Mouse (Mus musculus): Measurements from ENCODE around the gene Wdr76. TPM values are rescaled to one million over a fixed set of nuclear protein-coding genes. Genes with fewer than 3 reads are reported as not detected.

The Wdr76 gene
- total and polyA plus RNA-seq, 2 experiments from 2014 or later: 3.4 to 9.5 TPM

GRCm38 (mm10) chr2:121544829-121545228 lies 38.3 kb downstream of the Wdr76 start:
- Histone ChIP-seq H3K4me2 (ENCODE audit: low read depth, low read length) (no peak overlapping the region), H3K4me1 (ENCODE audit: control insufficient read depth, insufficient read depth) (0 out of 2 replicates have a peak, but pooled peaks cover 4% of the 10 kb centered on the region), H3K9ac (replicated peaks; ENCODE audit: low read depth, low read length) (no peak overlapping the region), H3K36me3 (replicated peaks; ENCODE audit: control insufficient read depth, insufficient read depth, low read length) (peaks cover 49% of the 10 kb centered on the region), H3K27me3 (ENCODE audit: control insufficient read depth, insufficient read depth, low read length) (no peaks in the 10 kb centered on the region), H3K27ac (ENCODE audit: low read depth) (no peak overlapping the region), H3K9me3 (replicated peaks; ENCODE audit: control insufficient read depth, low read length) (no peaks in the 10 kb centered on the region), H3K4me3 (ENCODE audit: low read depth, low read length) (no peak overlapping the region)
- ATAC-seq (ENCODE audit: insufficient read depth, low read depth) (no peak), DNase-seq (ENCODE audit: low spot score) (no peak)
- TF ChIP-seq EP300 (IDR thresholded peaks at IDR 0.05; ENCODE audit: low read depth) (no peak), CTCF (IDR thresholded peaks at IDR 0.05; ENCODE audit: low read depth) (peak; percentile 10; the same call in 1 of the 2 replicates)
- WGBS: 93% methylated on average over 3 of the region's 3 CpGs

GRCm38 (mm10) chr2:121549630-121550029 lies 43.1 kb downstream of the Wdr76 start:
- H3K27ac ChIP-seq (ENCODE audit: low read depth): peak overlapping the region; percentile 97
- H3K9ac ChIP-seq (replicated peaks; ENCODE audit: low read depth, low read length): peak overlapping the region; percentile 46
- peaks cover 11% of the 10 kb centered on the region for H3K4me1 ChIP-seq (ENCODE audit: control insufficient read depth, insufficient read depth)
- no peaks in the 10 kb centered on the region for H3K9me3 ChIP-seq (replicated peaks; ENCODE audit: control insufficient read depth, low read length)
- H3K27me3 ChIP-seq (ENCODE audit: control insufficient read depth, insufficient read depth, low read length): no peaks in the 10 kb centered on the region
- peak overlapping the region; percentile 50 for H3K4me3 ChIP-seq (ENCODE audit: low read depth, low read length)
- peaks cover 36% of the 10 kb centered on the region for H3K36me3 ChIP-seq (replicated peaks; ENCODE audit: control insufficient read depth, insufficient read depth, low read length)
- ATAC-seq (ENCODE audit: insufficient read depth, low read depth) (peak; percentile 87), DNase-seq (ENCODE audit: low spot score) (peak; percentile 93)
- WGBS: 40% methylated on average over 6 of the region's 6 CpGs
- H3K4me2 ChIP-seq (ENCODE audit: low read depth, low read length): peak overlapping the region; percentile 58
- TF ChIP-seq CTCF (IDR thresholded peaks at IDR 0.05; ENCODE audit: low read depth) (no peak), EP300 (IDR thresholded peaks at IDR 0.05; ENCODE audit: low read depth) (peak; percentile 74)

DNA sequence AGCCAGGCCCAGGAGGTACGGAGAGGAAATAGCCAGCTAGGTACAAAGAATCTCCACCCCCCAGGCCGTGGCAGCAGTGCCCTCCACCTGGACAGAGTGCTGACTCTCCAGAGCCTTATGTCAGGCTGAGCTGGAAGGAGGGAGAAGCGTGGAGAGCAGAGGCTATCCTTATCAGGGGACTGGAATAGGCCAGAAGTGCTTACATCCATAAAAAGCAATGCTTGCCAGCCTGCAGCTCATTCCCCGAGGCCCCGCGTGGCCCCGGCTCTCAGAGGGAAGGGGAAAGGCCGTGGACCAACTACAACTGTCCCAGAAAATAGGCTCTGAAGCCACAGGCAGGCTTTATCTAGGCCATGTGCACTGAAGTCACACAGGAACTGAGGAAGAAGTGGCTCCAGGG lies 44.7 kb downstream of the Wdr76 start:
- peak overlapping the region; percentile 58 for H3K4me2 ChIP-seq (ENCODE audit: low read depth, low read length)
- peak overlapping the region; percentile 64 for H3K9ac ChIP-seq (replicated peaks; ENCODE audit: low read depth, low read length)
- H3K27me3 ChIP-seq (ENCODE audit: control insufficient read depth, insufficient read depth, low read length): no peaks in the 10 kb centered on the region
- H3K4me3 ChIP-seq (ENCODE audit: low read depth, low read length): peak overlapping the region; percentile 50
- H3K9me3 ChIP-seq (replicated peaks; ENCODE audit: control insufficient read depth, low read length): no peaks in the 10 kb centered on the region
- peaks cover 11% of the 10 kb centered on the region for H3K4me1 ChIP-seq (ENCODE audit: control insufficient read depth, insufficient read depth)
- peak; percentile 75; the same call in 1 of the 2 replicates for TF ChIP-seq EP300 (IDR thresholded peaks at IDR 0.05; ENCODE audit: low read depth)
- no peak for TF ChIP-seq CTCF (IDR thresholded peaks at IDR 0.05; ENCODE audit: low read depth)
- 19% methylated on average over 8 of the region's 8 CpGs for WGBS
- ATAC-seq (ENCODE audit: insufficient read depth, low read depth) (peak; percentile 80), DNase-seq (ENCODE audit: low spot score) (peak; percentile 88)
- H3K36me3 ChIP-seq (replicated peaks; ENCODE audit: control insufficient read depth, insufficient read depth, low read length): peaks cover 23% of the 10 kb centered on the region
- H3K27ac ChIP-seq (ENCODE audit: low read depth): peak overlapping the region; percentile 97

- 54% methylated on average over 3 of the region's 3 CpGs for WGBS
- H3K27me3 ChIP-seq (ENCODE audit: control insufficient read depth, insufficient read depth, low read length): no peaks in the 10 kb centered on the region
- H3K9me3 ChIP-seq (replicated peaks; ENCODE audit: control insufficient read depth, low read length): no peaks in the 10 kb centered on the region
- TF ChIP-seq CTCF (IDR thresholded peaks at IDR 0.05; ENCODE audit: low read depth): no peak
- TF ChIP-seq EP300 (IDR thresholded peaks at IDR 0.05; ENCODE audit: low read depth): no peak
- no peak overlapping the region for H3K4me3 ChIP-seq (ENCODE audit: low read depth, low read length)
- DNase-seq (ENCODE audit: low spot score): no peak
- no peaks in the 10 kb centered on the region for H3K36me3 ChIP-seq (replicated peaks; ENCODE audit: control insufficient read depth, insufficient read depth, low read length)
- ATAC-seq (ENCODE audit: insufficient read depth, low read depth): no peak
- no peaks in the 10 kb centered on the region for H3K4me1 ChIP-seq (ENCODE audit: control insufficient read depth, insufficient read depth)
- no peak overlapping the region for H3K27ac ChIP-seq (ENCODE audit: low read depth)
- H3K4me2 ChIP-seq (ENCODE audit: low read depth, low read length): no peak overlapping the region
- H3K9ac ChIP-seq (replicated peaks; ENCODE audit: low read depth, low read length): no peak overlapping the region
Observed at GRCm38 (mm10) chr2:121563117-121563516, 56.6 kb downstream of the Wdr76 start.

GRCm38 (mm10) chr2:121565911-121566310 lies 59.4 kb downstream of the Wdr76 start:
- TF ChIP-seq CTCF (IDR thresholded peaks at IDR 0.05; ENCODE audit: low read depth) (no peak), EP300 (IDR thresholded peaks at IDR 0.05; ENCODE audit: low read depth) (no peak)
- H3K4me2 ChIP-seq (ENCODE audit: low read depth, low read length): no peak overlapping the region
- 64% methylated on average over 5 of the region's 5 CpGs for WGBS
- 0 out of 2 replicates have a peak, but pooled peaks cover 4% of the 10 kb centered on the region for H3K4me1 ChIP-seq (ENCODE audit: control insufficient read depth, insufficient read depth)
- ATAC-seq (ENCODE audit: insufficient read depth, low read depth) (no peak), DNase-seq (ENCODE audit: low spot score) (no peak)
- 0 out of 2 replicates have a peak, but pooled peaks cover 7% of the 10 kb centered on the region for H3K27me3 ChIP-seq (ENCODE audit: control insufficient read depth, insufficient read depth, low read length)
- no peak overlapping the region for H3K9ac ChIP-seq (replicated peaks; ENCODE audit: low read depth, low read length)
- H3K36me3 ChIP-seq (replicated peaks; ENCODE audit: control insufficient read depth, insufficient read depth, low read length): no peaks in the 10 kb centered on the region
- H3K9me3 ChIP-seq (replicated peaks; ENCODE audit: control insufficient read depth, low read length): no peaks in the 10 kb centered on the region
- H3K4me3 ChIP-seq (ENCODE audit: low read depth, low read length): no peak overlapping the region
- H3K27ac ChIP-seq (ENCODE audit: low read depth): no peak overlapping the region

GRCm38 (mm10) chr2:121570049-121570448 lies 63.5 kb downstream of the Wdr76 start:
- Histone ChIP-seq H3K4me3 (ENCODE audit: low read depth, low read length) (no peak overlapping the region), H3K4me1 (ENCODE audit: control insufficient read depth, insufficient read depth) (peaks cover 12% of the 10 kb centered on the region; the same call in 1 of the 2 replicates), H3K27ac (ENCODE audit: low read depth) (no peak overlapping the region), H3K27me3 (ENCODE audit: control insufficient read depth, insufficient read depth, low read length) (0 out of 2 replicates have a peak, but pooled peaks cover 7% of the 10 kb centered on the region), H3K4me2 (ENCODE audit: low read depth, low read length) (no peak overlapping the region), H3K9ac (replicated peaks; ENCODE audit: low read depth, low read length) (no peak overlapping the region), H3K36me3 (replicated peaks; ENCODE audit: control insufficient read depth, insufficient read depth, low read length) (no peaks in the 10 kb centered on the region), H3K9me3 (replicated peaks; ENCODE audit: control insufficient read depth, low read length) (no peaks in the 10 kb centered on the region)
- DNase-seq (ENCODE audit: low spot score) (no peak), ATAC-seq (ENCODE audit: insufficient read depth, low read depth) (no peak)
- TF ChIP-seq CTCF (IDR thresholded peaks at IDR 0.05; ENCODE audit: low read depth) (no peak), EP300 (IDR thresholded peaks at IDR 0.05; ENCODE audit: low read depth) (no peak)
- WGBS: 92% methylated on average over 3 of the region's 3 CpGs

Measured in heart, postnatal 0 days (tissue).